Mouse (Mus musculus) testis, adult 2 months (tissue): Measurements from ENCODE around the gene 6330403K07Rik. TPM values are rescaled to one million over a fixed set of nuclear protein-coding genes. Genes with fewer than 3 reads are reported as not detected.

Experiments
- H3K27ac ChIP-seq: fragments of 200-500 bp; 2 replicates; pipeline ENCODE4 v1.5.1; 2012; ENCODE audit warnings: low read depth, low read length; ENCODE audit not compliant: control insufficient read depth, insufficient read depth
- H3K27me3 ChIP-seq: fragments of 200-500 bp; 2 replicates; pipeline ENCODE4 v1.6.1; 2012; ENCODE audit warnings: mild to moderate bottlenecking, low read length, moderate library complexity; ENCODE audit not compliant: control insufficient read depth, insufficient read depth
- H3K36me3 ChIP-seq: fragments of 200-500 bp; 2 replicates; pipeline ENCODE4 v1.6.1; 2012; ENCODE audit warnings: mild to moderate bottlenecking, low read length; ENCODE audit not compliant: control insufficient read depth, insufficient read depth
- H3K4me1 ChIP-seq: fragments of 200-500 bp; 2 replicates; pipeline ENCODE4 v1.6.1; 2012; ENCODE audit warnings: low read length; ENCODE audit not compliant: control insufficient read depth, insufficient read depth
- H3K4me3 ChIP-seq: fragments of 200-500 bp; 2 replicates; pipeline ENCODE4 v1.5.1; 2012; ENCODE audit warnings: low read depth, mild to moderate bottlenecking, low read length, moderate library complexity, mixed read lengths; ENCODE audit not compliant: control insufficient read depth
- CTCF ChIP-seq: fragments of 200-500 bp; IDR thresholded peaks from 2 replicates; pipeline ENCODE4 v1.5.1; 2012; ENCODE audit warnings: low read depth, mild to moderate bottlenecking, inconsistent platforms, low read length, moderate library complexity; ENCODE audit not compliant: control insufficient read depth, insufficient read depth, insufficient replicate concordance
- POLR2A ChIP-seq: fragments of 200-500 bp; IDR thresholded peaks from 2 replicates; pipeline ENCODE4 v1.6.1; 2012; ENCODE audit warnings: low read depth, mild to moderate bottlenecking, inconsistent platforms, low read length, moderate library complexity; ENCODE audit not compliant: control insufficient read depth
- polyA plus RNA-seq: library from polyadenylated mRNA; depleted of rRNA; stranded (reverse); fragments of >200 nt; gene quantifications from 2 replicates; pipeline ENCODE4 v1.2.3, GENCODE M21; 2012

The 6330403K07Rik gene
- polyA plus RNA-seq, 1 experiment: not detected

GRCm38 (mm10) chr11:71028280-71028679 lies 5.0 kb downstream of the 6330403K07Rik start:
- Histone ChIP-seq H3K27me3 (no peaks in the 10 kb centered on the region), H3K27ac (no peak overlapping the region), H3K4me1 (peaks cover 7% of the 10 kb centered on the region), H3K36me3 (peaks cover 2% of the 10 kb centered on the region), H3K4me3 (no peak overlapping the region)
- TF ChIP-seq CTCF (no peak), POLR2A (no peak)

GRCm38 (mm10) chr11:71019201-71020068 lies 13.9 kb downstream of the 6330403K07Rik start, which contains the start of the genes Mis12 and Derl2:
Gene Mis12 (plus strand): TSS chr11:71019611.
Gene Derl2 (minus strand): TSS chr11:71019841.
- Histone ChIP-seq H3K36me3 (peaks cover under 1% of the 10 kb centered on the region), H3K4me1 (peaks cover 2% of the 10 kb centered on the region; the same call in 1 of the 2 replicates), H3K27me3 (no peaks in the 10 kb centered on the region), H3K4me3 (peak within 1 kb of the TSS; percentile 97), H3K27ac (peak within 1 kb of the TSS; percentile 83)
- TF ChIP-seq POLR2A: peak; percentile 80
- no peak for TF ChIP-seq CTCF

- Histone ChIP-seq H3K27me3 (no peaks in the 10 kb centered on the region), H3K4me1 (peaks cover 2% of the 10 kb centered on the region; the same call in 1 of the 2 replicates), H3K27ac (peak overlapping the region; percentile 83), H3K4me3 (peak overlapping the region; percentile 97), H3K36me3 (no peaks in the 10 kb centered on the region)
- no peak for TF ChIP-seq CTCF
- no peak for TF ChIP-seq POLR2A
These were observed 14.7 kb downstream of the 6330403K07Rik start for GRCm38 (mm10) chr11:71018416-71019200.

- Histone ChIP-seq H3K36me3 (no peaks in the 10 kb centered on the region), H3K27me3 (no peaks in the 10 kb centered on the region), H3K4me1 (peaks cover 2% of the 10 kb centered on the region; the same call in 1 of the 2 replicates), H3K4me3 (no peak overlapping the region), H3K27ac (no peak overlapping the region)
- no peak for TF ChIP-seq CTCF
- TF ChIP-seq POLR2A: no peak
These were observed 16.3 kb downstream of the 6330403K07Rik start for GRCm38 (mm10) chr11:71017051-71017450.

GRCm38 (mm10) chr11:71012743-71013142 lies 20.6 kb downstream of the 6330403K07Rik start:
- Histone ChIP-seq H3K36me3 (no peaks in the 10 kb centered on the region), H3K4me1 (no peaks in the 10 kb centered on the region), H3K27ac (no peak overlapping the region), H3K4me3 (no peak overlapping the region), H3K27me3 (no peaks in the 10 kb centered on the region)
- TF ChIP-seq POLR2A (no peak), CTCF (no peak)

- peaks cover 4% of the 10 kb centered on the region for H3K4me1 ChIP-seq
- no peak for TF ChIP-seq POLR2A
- no peak for TF ChIP-seq CTCF
- H3K27ac ChIP-seq: no peak overlapping the region; the same call in 1 of the 2 replicates
- no peaks in the 10 kb centered on the region for H3K36me3 ChIP-seq
- H3K27me3 ChIP-seq: no peaks in the 10 kb centered on the region
- no peak overlapping the region for H3K4me3 ChIP-seq
These were observed 25.0 kb downstream of the 6330403K07Rik start for GRCm38 (mm10) chr11:71008321-71008720.

- H3K27me3 ChIP-seq: no peaks in the 10 kb centered on the region
- peak overlapping the region; percentile 32; the same call in 1 of the 2 replicates for H3K27ac ChIP-seq
- no peak overlapping the region for H3K4me3 ChIP-seq
- TF ChIP-seq POLR2A (no peak), CTCF (no peak)
- no peaks in the 10 kb centered on the region for H3K36me3 ChIP-seq
- peaks cover 9% of the 10 kb centered on the region for H3K4me1 ChIP-seq
These were observed 25.5 kb downstream of the 6330403K07Rik start for GRCm38 (mm10) chr11:71007831-71008230.
